Mouse (Mus musculus) lung, postnatal 0 days (tissue): Measurements from ENCODE around the gene Gga1. TPM values are rescaled to one million over a fixed set of nuclear protein-coding genes. Genes with fewer than 3 reads are reported as not detected.

Source experiments
- ATAC-seq: fragments of 200-750 bp; cut with Nextera tagmentation; 2 replicates; pipeline ENCODE4 v1.8.0; 2017; ENCODE audit warnings: moderate library complexity
- DNase-seq: peaks from one replicate; pipeline ENCODE4 v3.0.0-alpha.2; 2016; ENCODE audit warnings: low spot score
- H3K27ac ChIP-seq: fragments of 300-500 bp; sonication (generic); 2 replicates; pipeline ENCODE4 v1.5.1; 2014; ENCODE audit warnings: antibody characterized with exemption, mild to moderate bottlenecking, low read length, mixed read lengths
- H3K27me3 ChIP-seq: fragments of 300-500 bp; sonication (generic); replicated peaks from 2 replicates; pipeline ENCODE4 v1.6.1; 2014; ENCODE audit warnings: low read length, mixed read lengths; ENCODE audit not compliant: insufficient read depth
- H3K36me3 ChIP-seq: fragments of 300-500 bp; sonication (generic); 2 replicates; pipeline ENCODE4 v1.6.1; 2014; ENCODE audit warnings: low read length, mixed read lengths; ENCODE audit not compliant: insufficient read depth
- H3K4me1 ChIP-seq: fragments of 300-500 bp; sonication (generic); 2 replicates; pipeline ENCODE4 v1.6.1; 2014; ENCODE audit warnings: antibody characterized with exemption, low read depth, low read length, mixed read lengths; ENCODE audit not compliant: insufficient read depth
- H3K4me2 ChIP-seq: fragments of 300-500 bp; sonication (generic); replicated peaks from 2 replicates; pipeline ENCODE4 v1.6.1; 2014; ENCODE audit warnings: low read depth, mild to moderate bottlenecking, low read length, moderate library complexity, mixed read lengths
- H3K4me3 ChIP-seq: fragments of 300-500 bp; sonication (generic); 2 replicates; pipeline ENCODE4 v1.5.1; 2014; ENCODE audit warnings: low read depth, low read length
- H3K9ac ChIP-seq: fragments of 300-500 bp; sonication (generic); replicated peaks from 2 replicates; pipeline ENCODE4 v1.6.1; 2014; ENCODE audit warnings: low read depth, mild to moderate bottlenecking
- H3K9me3 ChIP-seq: fragments of 300-500 bp; sonication (generic); 2 replicates; pipeline ENCODE4 v1.6.1; 2016; ENCODE audit warnings: low read length, mixed read lengths
- CTCF ChIP-seq: IDR thresholded peaks from 2 replicates; pipeline ENCODE4 v1.5.1; 2016; ENCODE audit warnings: antibody characterized with exemption, mild to moderate bottlenecking
- EP300 ChIP-seq: IDR thresholded peaks from 2 replicates; pipeline ENCODE4 v1.6.1; 2016; ENCODE audit warnings: antibody characterized with exemption, mild to moderate bottlenecking, control low read depth
- WGBS: fragments of 180-500 bp; shearing (Covaris S2); extraction: QIAGEN DNeasy Blood & Tissue Kit; methylation state at CpG from one replicate; pipeline ENCODE4 v1.1.7; 2014; 5-methylcytosine and 5-hydroxymethylcytosine counted together
- polyA plus RNA-seq: library from polyadenylated mRNA; unstranded; fragments of >200 nt; fragmentation: Nextera tagmentation; extraction: Ambion mirVana; gene quantifications from 2 replicates; pipeline ENCODE4 v1.2.1, GENCODE M21; 2015

The Gga1 gene
- polyA plus RNA-seq, 1 experiment from 2014 or later: 51.5 TPM

GRCm38 (mm10) chr15:78857009-78857408 is 20.0 kb upstream of the Gga1 start:
- ATAC-seq: no peak
- DNase-seq: no peak
- H3K27ac ChIP-seq: no peak overlapping the region
- no peak overlapping the region for H3K4me3 ChIP-seq
- no peak overlapping the region for H3K9ac ChIP-seq
- H3K9me3 ChIP-seq: no peaks in the 10 kb centered on the region
- WGBS: 44% methylated on average over 7 of the region's 7 CpGs
- H3K4me1 ChIP-seq: no peaks in the 10 kb centered on the region
- TF ChIP-seq EP300 (no peak), CTCF (no peak)
- no peak overlapping the region for H3K4me2 ChIP-seq
- no peaks in the 10 kb centered on the region for H3K27me3 ChIP-seq
- H3K36me3 ChIP-seq: no peaks in the 10 kb centered on the region

- no peak overlapping the region for H3K4me3 ChIP-seq
- H3K36me3 ChIP-seq: no peaks in the 10 kb centered on the region
- 61% methylated on average over 4 of the region's 4 CpGs for WGBS
- DNase-seq (no peak), ATAC-seq (no peak)
- no peak overlapping the region for H3K27ac ChIP-seq
- TF ChIP-seq CTCF: peak; percentile 14; the same call in 1 of the 2 replicates
- no peak for TF ChIP-seq EP300
- H3K4me2 ChIP-seq: no peak overlapping the region
- no peaks in the 10 kb centered on the region for H3K27me3 ChIP-seq
- no peaks in the 10 kb centered on the region for H3K4me1 ChIP-seq
- H3K9me3 ChIP-seq: no peaks in the 10 kb centered on the region
- H3K9ac ChIP-seq: no peak overlapping the region
These were observed 17.7 kb upstream of the Gga1 start for GRCm38 (mm10) chr15:78859311-78859710.

GRCm38 (mm10) chr15:78859714-78860113 is 17.3 kb upstream of the Gga1 start:
- H3K9ac ChIP-seq: no peak overlapping the region
- no peaks in the 10 kb centered on the region for H3K9me3 ChIP-seq
- no peaks in the 10 kb centered on the region for H3K36me3 ChIP-seq
- no peaks in the 10 kb centered on the region for H3K4me1 ChIP-seq
- H3K27me3 ChIP-seq: no peaks in the 10 kb centered on the region
- TF ChIP-seq CTCF: no peak
- TF ChIP-seq EP300: no peak
- DNase-seq (no peak), ATAC-seq (peak; percentile 39; the same call in 1 of the 2 replicates)
- no peak overlapping the region for H3K4me3 ChIP-seq
- 47% methylated on average over 6 of the region's 6 CpGs for WGBS
- no peak overlapping the region for H3K27ac ChIP-seq
- no peak overlapping the region for H3K4me2 ChIP-seq

- WGBS: 85% methylated on average over 5 of the region's 5 CpGs
- no peak overlapping the region for H3K27ac ChIP-seq
- no peaks in the 10 kb centered on the region for H3K27me3 ChIP-seq
- H3K36me3 ChIP-seq: no peaks in the 10 kb centered on the region
- H3K4me1 ChIP-seq: no peaks in the 10 kb centered on the region
- DNase-seq (no peak), ATAC-seq (no peak)
- H3K9me3 ChIP-seq: no peaks in the 10 kb centered on the region
- no peak overlapping the region for H3K4me3 ChIP-seq
- no peak for TF ChIP-seq EP300
- no peak for TF ChIP-seq CTCF
- no peak overlapping the region for H3K9ac ChIP-seq
- H3K4me2 ChIP-seq: no peak overlapping the region
These were observed 14.7 kb upstream of the Gga1 start for GRCm38 (mm10) chr15:78862280-78862679.

GRCm38 (mm10) chr15:78863154-78863553 is 13.8 kb upstream of the Gga1 start:
- Histone ChIP-seq H3K9me3 (no peaks in the 10 kb centered on the region), H3K4me3 (no peak overlapping the region), H3K27me3 (no peaks in the 10 kb centered on the region), H3K27ac (no peak overlapping the region), H3K36me3 (no peaks in the 10 kb centered on the region), H3K9ac (no peak overlapping the region), H3K4me2 (no peak overlapping the region), H3K4me1 (peaks cover 7% of the 10 kb centered on the region; the same call in 1 of the 2 replicates)
- WGBS: 49% methylated on average over 2 of the region's 2 CpGs
- TF ChIP-seq CTCF: no peak
- no peak for TF ChIP-seq EP300
- peak; percentile 18; the same call in 1 of the 2 replicates for ATAC-seq
- no peak for DNase-seq

GRCm38 (mm10) chr15:78863852-78864253 is 13.1 kb upstream of the Gga1 start:
- Histone ChIP-seq H3K4me2 (no peak overlapping the region), H3K27me3 (no peaks in the 10 kb centered on the region), H3K27ac (0 out of 2 replicates have a peak overlapping the region, but pooled peaks have one; percentile 20), H3K4me1 (peaks cover 14% of the 10 kb centered on the region; the same call in 1 of the 2 replicates), H3K36me3 (no peaks in the 10 kb centered on the region), H3K9ac (no peak overlapping the region), H3K4me3 (no peak overlapping the region), H3K9me3 (no peaks in the 10 kb centered on the region)
- ATAC-seq (no peak), DNase-seq (peak; percentile 52)
- TF ChIP-seq CTCF: no peak
- TF ChIP-seq EP300: no peak
- 45% methylated on average over 13 of the region's 13 CpGs for WGBS

GRCm38 (mm10) chr15:78868398-78868797 is 8.6 kb upstream of the Gga1 start:
- ATAC-seq (peak; percentile 88), DNase-seq (peak; percentile 94)
- H3K4me2 ChIP-seq: 0 out of 2 replicates have a peak overlapping the region, but pooled peaks have one; percentile 6
- no peaks in the 10 kb centered on the region for H3K36me3 ChIP-seq
- peak overlapping the region; percentile 92 for H3K27ac ChIP-seq
- H3K4me1 ChIP-seq: peaks cover 20% of the 10 kb centered on the region; the same call in 1 of the 2 replicates
- TF ChIP-seq EP300: peak; percentile 90
- TF ChIP-seq CTCF: 0 out of 2 replicates have a peak, but pooled peaks have one; percentile 2
- WGBS: 5% methylated on average over 9 of the region's 9 CpGs
- H3K4me3 ChIP-seq: no peak overlapping the region
- no peaks in the 10 kb centered on the region for H3K27me3 ChIP-seq
- H3K9ac ChIP-seq: no peak overlapping the region
- H3K9me3 ChIP-seq: no peaks in the 10 kb centered on the region
